Mouse (Mus musculus): ENCODE data around the gene Acss1. TPM values are rescaled to one million over a fixed set of nuclear protein-coding genes. Genes with fewer than 3 reads are reported as not detected.
A peak's percentile ranks its signal among the peaks of the same experiment; 100 is the strongest.

Acss1 gene
- polyA plus RNA-seq, 2 experiments = 5.5 to 5.6 TPM

DNA sequence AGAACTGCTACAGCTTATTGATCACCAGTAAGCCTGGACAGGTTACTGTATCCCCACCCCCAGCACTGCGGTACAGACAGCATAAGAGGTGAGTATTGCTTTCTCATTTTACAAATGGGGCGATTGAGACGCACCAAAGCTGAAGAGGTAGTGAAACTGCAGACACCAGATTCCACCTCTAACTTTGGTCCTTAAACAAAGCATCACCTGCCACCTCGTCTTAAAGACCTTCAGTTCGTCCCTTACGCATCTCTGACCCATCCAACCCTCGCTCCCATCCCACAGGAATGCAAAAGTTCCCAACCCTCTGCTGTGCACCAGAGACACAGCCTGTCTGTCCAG is 1.6 kb downstream of the Acss1 start:
- Histone ChIP-seq H3K27ac (replicated peaks; ENCODE audit: low read depth, low read length) (no peak overlapping the region), H3K27me3 (ENCODE audit: control insufficient read depth, insufficient read depth, low read length) (peaks cover 4% of the 10 kb centered on the region; the same call in 1 of the 2 replicates), H3K36me3 (ENCODE audit: control insufficient read depth, insufficient read depth, low read length) (no peaks in the 10 kb centered on the region), H3K4me2 (replicated peaks; ENCODE audit: low read depth, low read length, severe bottlenecking) (0 out of 2 replicates have a peak overlapping the region, but pooled peaks have one; percentile 94), H3K9me3 (ENCODE audit: control insufficient read depth, low read length) (no peaks in the 10 kb centered on the region), H3K4me1 (ENCODE audit: control insufficient read depth, insufficient read depth, low read length) (0 out of 2 replicates have a peak, but pooled peaks cover 3% of the 10 kb centered on the region), H3K9ac (ENCODE audit: low read depth, low read length, severe bottlenecking) (no peak overlapping the region), H3K4me3 (replicated peaks; ENCODE audit: low read length) (no peak overlapping the region)
- DNase-seq (ENCODE audit: low spot score) (no peak), ATAC-seq (ENCODE audit: low FRiP score, low read depth) (no peak)
- no peak for TF ChIP-seq POLR2A (IDR thresholded peaks at IDR 0.05; ENCODE audit: borderline replicate concordance, extremely low read depth, insufficient read depth, insufficient read length)
- WGBS = 40% methylated on average over 7 of the region's 7 CpGs

GRCm38 (mm10) chr2:150665534-150666451 is 2.5 kb downstream of the Acss1 start:
- H3K4me1 ChIP-seq (ENCODE audit: control insufficient read depth, insufficient read depth, low read length) = 0 out of 2 replicates have a peak, but pooled peaks cover 3% of the 10 kb centered on the region
- no peaks in the 10 kb centered on the region for H3K36me3 ChIP-seq (ENCODE audit: control insufficient read depth, insufficient read depth, low read length)
- H3K9me3 ChIP-seq (ENCODE audit: control insufficient read depth, low read length) = no peaks in the 10 kb centered on the region
- no peak overlapping the region for H3K4me3 ChIP-seq (replicated peaks; ENCODE audit: low read length)
- H3K27ac ChIP-seq (replicated peaks; ENCODE audit: low read depth, low read length) = no peak overlapping the region
- TF ChIP-seq POLR2A (IDR thresholded peaks at IDR 0.05; ENCODE audit: borderline replicate concordance, extremely low read depth, insufficient read depth, insufficient read length) = no peak
- peaks cover 4% of the 10 kb centered on the region; the same call in 1 of the 2 replicates for H3K27me3 ChIP-seq (ENCODE audit: control insufficient read depth, insufficient read depth, low read length)
- no peak for DNase-seq (ENCODE audit: low spot score)
- no peak overlapping the region for H3K4me2 ChIP-seq (replicated peaks; ENCODE audit: low read depth, low read length, severe bottlenecking)
- 57% methylated on average over 10 of the region's 10 CpGs for WGBS
- H3K9ac ChIP-seq (ENCODE audit: low read depth, low read length, severe bottlenecking) = no peak overlapping the region
- ATAC-seq (ENCODE audit: low FRiP score, low read depth) = no peak

DNA sequence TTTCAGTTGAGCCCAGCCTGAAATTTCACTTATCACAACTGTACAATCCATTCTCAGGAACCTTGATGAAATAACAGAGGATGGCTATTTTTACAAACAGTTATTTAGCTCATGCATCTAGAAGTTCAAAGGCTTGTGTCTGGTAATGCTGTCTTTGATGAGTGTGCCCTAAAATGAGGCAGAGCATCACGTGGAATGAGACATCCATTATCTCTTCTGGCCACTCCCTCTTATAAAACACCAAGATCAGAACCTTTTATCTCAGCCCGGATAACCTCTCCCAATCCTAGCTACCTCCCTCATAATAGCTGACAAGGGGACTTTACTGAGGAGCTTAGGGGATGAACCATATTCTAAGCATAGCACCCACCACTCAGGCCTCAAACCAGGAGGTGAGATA is 3.3 kb downstream of the Acss1 start:
- Histone ChIP-seq H3K9me3 (ENCODE audit: control insufficient read depth, low read length) (no peaks in the 10 kb centered on the region), H3K4me3 (replicated peaks; ENCODE audit: low read length) (no peak overlapping the region), H3K36me3 (ENCODE audit: control insufficient read depth, insufficient read depth, low read length) (no peaks in the 10 kb centered on the region), H3K4me2 (replicated peaks; ENCODE audit: low read depth, low read length, severe bottlenecking) (no peak overlapping the region), H3K27me3 (ENCODE audit: control insufficient read depth, insufficient read depth, low read length) (peaks cover 4% of the 10 kb centered on the region; the same call in 1 of the 2 replicates), H3K27ac (replicated peaks; ENCODE audit: low read depth, low read length) (no peak overlapping the region), H3K9ac (ENCODE audit: low read depth, low read length, severe bottlenecking) (no peak overlapping the region), H3K4me1 (ENCODE audit: control insufficient read depth, insufficient read depth, low read length) (0 out of 2 replicates have a peak, but pooled peaks cover 3% of the 10 kb centered on the region)
- no peak for TF ChIP-seq POLR2A (IDR thresholded peaks at IDR 0.05; ENCODE audit: borderline replicate concordance, extremely low read depth, insufficient read depth, insufficient read length)
- no peak for DNase-seq (ENCODE audit: low spot score)
- 65% methylated on average over 2 of the region's 2 CpGs for WGBS
- ATAC-seq (ENCODE audit: low FRiP score, low read depth) = no peak

GRCm38 (mm10) chr2:150664152-150664920 is 4.0 kb downstream of the Acss1 start:
- H3K4me1 ChIP-seq (ENCODE audit: control insufficient read depth, insufficient read depth, low read length) = 0 out of 2 replicates have a peak, but pooled peaks cover 3% of the 10 kb centered on the region
- WGBS = 76% methylated on average over 5 of the region's 5 CpGs
- H3K4me3 ChIP-seq (replicated peaks; ENCODE audit: low read length) = no peak overlapping the region
- no peak overlapping the region for H3K9ac ChIP-seq (ENCODE audit: low read depth, low read length, severe bottlenecking)
- H3K4me2 ChIP-seq (replicated peaks; ENCODE audit: low read depth, low read length, severe bottlenecking) = no peak overlapping the region
- no peaks in the 10 kb centered on the region for H3K36me3 ChIP-seq (ENCODE audit: control insufficient read depth, insufficient read depth, low read length)
- H3K27ac ChIP-seq (replicated peaks; ENCODE audit: low read depth, low read length) = no peak overlapping the region
- DNase-seq (ENCODE audit: low spot score) (no peak), ATAC-seq (ENCODE audit: low FRiP score, low read depth) (no peak)
- H3K27me3 ChIP-seq (ENCODE audit: control insufficient read depth, insufficient read depth, low read length) = peaks cover 4% of the 10 kb centered on the region; the same call in 1 of the 2 replicates
- TF ChIP-seq POLR2A (IDR thresholded peaks at IDR 0.05; ENCODE audit: borderline replicate concordance, extremely low read depth, insufficient read depth, insufficient read length) = no peak
- H3K9me3 ChIP-seq (ENCODE audit: control insufficient read depth, low read length) = no peaks in the 10 kb centered on the region

- H3K27me3 ChIP-seq (ENCODE audit: control insufficient read depth, insufficient read depth, low read length) = peaks cover 4% of the 10 kb centered on the region; the same call in 1 of the 2 replicates
- no peak overlapping the region for H3K4me3 ChIP-seq (replicated peaks; ENCODE audit: low read length)
- ATAC-seq (ENCODE audit: low FRiP score, low read depth) (no peak), DNase-seq (ENCODE audit: low spot score) (peak; percentile 57)
- H3K27ac ChIP-seq (replicated peaks; ENCODE audit: low read depth, low read length) = no peak overlapping the region
- H3K9ac ChIP-seq (ENCODE audit: low read depth, low read length, severe bottlenecking) = no peak overlapping the region
- 57% methylated on average over 9 of the region's 9 CpGs for WGBS
- no peak overlapping the region for H3K4me2 ChIP-seq (replicated peaks; ENCODE audit: low read depth, low read length, severe bottlenecking)
- no peaks in the 10 kb centered on the region for H3K9me3 ChIP-seq (ENCODE audit: control insufficient read depth, low read length)
- H3K36me3 ChIP-seq (ENCODE audit: control insufficient read depth, insufficient read depth, low read length) = no peaks in the 10 kb centered on the region
- no peak for TF ChIP-seq POLR2A (IDR thresholded peaks at IDR 0.05; ENCODE audit: borderline replicate concordance, extremely low read depth, insufficient read depth, insufficient read length)
- 0 out of 2 replicates have a peak, but pooled peaks cover 3% of the 10 kb centered on the region for H3K4me1 ChIP-seq (ENCODE audit: control insufficient read depth, insufficient read depth, low read length)
Observed at GRCm38 (mm10) chr2:150663255-150663654, 5.0 kb downstream of the Acss1 start.
